Mouse (Mus musculus) ES-Bruce4 (cell line): Measurements from ENCODE around the gene Nynrin. TPM values are rescaled to one million over a fixed set of nuclear protein-coding genes. Genes with fewer than 3 reads are reported as not detected.

ENCODE experiments used
- H3K27ac ChIP-seq: 2 replicates; pipeline ENCODE4 v1.5.1; 2012; ENCODE audit warnings: low read length, inconsistent platforms; ENCODE audit not compliant: insufficient read depth
- H3K27me3 ChIP-seq: 2 replicates; pipeline ENCODE4 v1.6.1; 2012; ENCODE audit warnings: mild to moderate bottlenecking, low read length, inconsistent platforms; ENCODE audit not compliant: control insufficient read depth, poor library complexity, insufficient read depth, severe bottlenecking
- H3K36me3 ChIP-seq: 2 replicates; pipeline ENCODE4 v1.6.1; 2012; ENCODE audit warnings: inconsistent platforms, mild to moderate bottlenecking, low read length, moderate library complexity; ENCODE audit not compliant: control insufficient read depth, poor library complexity, insufficient read depth, severe bottlenecking
- H3K4me1 ChIP-seq: one replicate; pipeline ENCODE4 v1.8.1; 2011; ENCODE audit warnings: low read length; ENCODE audit not compliant: control insufficient read depth, insufficient read depth
- H3K4me3 ChIP-seq: 2 replicates; pipeline ENCODE4 v1.5.1; 2011; ENCODE audit warnings: low read depth, mild to moderate bottlenecking, low read length
- H3K9ac ChIP-seq: 2 replicates; pipeline ENCODE4 v1.6.1; 2012; ENCODE audit warnings: low read depth, mild to moderate bottlenecking, inconsistent platforms; ENCODE audit not compliant: poor library complexity, severe bottlenecking
- H3K9me3 ChIP-seq: replicated peaks from 2 replicates; pipeline ENCODE4 v1.6.1; 2012; ENCODE audit warnings: mild to moderate bottlenecking, low read length, inconsistent platforms; ENCODE audit not compliant: control insufficient read depth, poor library complexity, insufficient read depth, severe bottlenecking
- CTCF ChIP-seq: IDR thresholded peaks from one replicate; pipeline ENCODE4 v1.8.1; 2011; ENCODE audit warnings: low read depth, low read length
- EP300 ChIP-seq: IDR thresholded peaks from 2 replicates; pipeline ENCODE4 v1.6.1; 2011; ENCODE audit warnings: low read depth, low read length; ENCODE audit not compliant: insufficient read depth
- POLR2A ChIP-seq: IDR thresholded peaks from one replicate; pipeline ENCODE4 v1.8.1; 2011; ENCODE audit warnings: low read length; ENCODE audit not compliant: insufficient read depth
- polyA plus RNA-seq: library from polyadenylated mRNA; stranded (reverse); fragments of >200 nt; gene quantifications from 2 replicates; pipeline ENCODE4 v1.2.4, GENCODE M21; 2011; ENCODE audit warnings: low read depth; ENCODE audit not compliant: missing spikeins, insufficient read depth, insufficient read length

The Nynrin gene
- polyA plus RNA-seq, 1 experiment, result 24.6 TPM

DNA sequence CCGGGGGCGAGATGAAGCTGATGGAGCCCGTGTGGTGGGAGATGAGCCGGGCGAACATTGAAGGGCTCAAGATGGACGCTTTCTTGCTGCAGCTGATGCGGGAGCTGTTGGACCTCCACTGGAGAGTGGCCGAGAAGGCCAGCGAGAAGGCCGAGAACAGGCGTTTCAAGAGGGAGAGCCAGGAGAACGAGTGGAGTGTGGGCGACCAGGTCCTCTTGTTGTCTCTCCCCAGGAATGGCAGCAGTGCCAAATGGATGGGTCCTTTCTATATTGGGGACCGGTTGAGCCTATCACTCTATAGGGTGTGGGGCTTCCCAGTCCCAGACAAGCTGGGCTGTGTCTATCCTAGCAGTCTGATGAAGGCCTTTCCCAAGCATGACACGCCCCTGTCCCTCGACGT lies 18.7 kb downstream of the Nynrin start:
- no peak overlapping the region for H3K27ac ChIP-seq
- TF ChIP-seq CTCF (no peak), POLR2A (no peak), EP300 (no peak)
- no peak overlapping the region for H3K9ac ChIP-seq
- peaks cover 12% of the 10 kb centered on the region for H3K36me3 ChIP-seq
- H3K4me3 ChIP-seq, result no peak overlapping the region
- H3K4me1 ChIP-seq, result peaks cover 5% of the 10 kb centered on the region
- no peaks in the 10 kb centered on the region for H3K27me3 ChIP-seq
- H3K9me3 ChIP-seq, result no peaks in the 10 kb centered on the region

DNA sequence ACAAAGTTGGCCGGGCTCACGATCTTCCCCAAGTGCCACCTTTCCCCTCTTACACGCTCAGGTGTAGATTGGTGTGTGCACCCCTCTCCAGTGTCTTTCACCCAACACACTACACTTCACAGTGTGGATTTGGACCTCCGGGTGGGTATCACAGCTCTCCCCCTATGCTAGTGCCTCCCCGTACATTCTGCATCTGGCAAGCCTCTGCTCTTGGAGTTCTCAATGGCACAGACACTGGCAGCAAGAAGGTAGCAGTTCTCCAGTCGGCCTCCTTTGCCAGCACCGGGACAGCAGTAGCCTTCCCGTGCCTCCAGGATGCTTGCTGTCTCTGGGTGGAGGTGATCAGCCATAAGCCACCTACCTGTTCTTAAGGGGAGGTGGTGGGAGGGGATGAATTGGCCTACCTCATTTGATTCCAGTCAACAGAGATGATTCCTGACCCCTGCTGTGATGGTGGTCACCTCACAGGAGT lies 19.5 kb downstream of the Nynrin start:
- Histone ChIP-seq H3K27me3 (no peaks in the 10 kb centered on the region), H3K36me3 (peaks cover 12% of the 10 kb centered on the region), H3K4me1 (peaks cover 3% of the 10 kb centered on the region), H3K9ac (no peak overlapping the region), H3K27ac (no peak overlapping the region), H3K4me3 (no peak overlapping the region), H3K9me3 (no peaks in the 10 kb centered on the region)
- TF ChIP-seq POLR2A (no peak), EP300 (no peak), CTCF (no peak)

DNA sequence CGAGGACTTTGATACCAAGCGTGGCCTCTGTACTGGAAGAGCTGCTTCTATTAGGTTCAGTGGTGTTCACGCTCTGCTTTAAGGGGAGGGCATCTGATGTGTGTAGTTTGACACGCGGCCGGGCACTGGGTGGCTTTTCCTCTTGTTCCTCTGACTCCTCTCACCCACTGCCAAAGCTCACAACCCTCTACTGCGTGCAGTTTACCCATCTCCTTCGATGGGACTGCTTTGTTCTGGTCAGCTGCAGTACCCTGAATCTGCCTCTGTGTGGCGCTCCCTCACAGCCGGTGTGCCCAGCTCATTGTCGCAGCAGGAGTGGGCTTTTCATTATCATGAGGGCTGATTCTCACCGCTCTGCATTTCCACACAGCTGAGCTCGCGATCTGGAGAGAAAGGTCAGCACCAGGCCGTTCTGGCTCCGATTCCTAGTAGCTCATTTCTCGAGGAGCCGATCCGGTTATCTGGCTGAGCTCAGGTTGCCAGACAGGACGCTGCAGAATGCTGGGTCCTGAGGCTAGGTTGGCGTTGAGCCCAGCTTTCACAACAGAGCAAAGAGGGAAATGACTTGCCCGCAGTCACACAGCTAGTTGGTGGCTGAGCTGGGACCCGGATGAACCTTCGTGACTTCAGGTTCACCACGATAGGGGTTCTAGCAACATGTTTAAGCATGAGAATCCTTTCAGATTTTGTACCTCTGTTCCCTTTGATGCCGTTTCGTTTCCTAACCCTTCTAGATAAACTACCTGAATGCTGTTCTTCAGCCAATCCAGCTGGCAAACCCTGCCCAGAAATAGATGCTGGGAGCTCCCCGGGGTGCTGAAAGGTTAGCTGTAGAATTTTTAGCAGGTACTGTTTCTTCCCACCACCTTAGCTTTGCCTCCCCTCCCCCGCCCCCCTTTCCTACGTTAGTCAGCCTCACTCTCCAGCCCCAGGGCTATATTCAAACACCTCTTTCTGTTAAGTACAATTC lies 20.2 kb downstream of the Nynrin start:
- no peak overlapping the region for H3K9ac ChIP-seq
- H3K36me3 ChIP-seq, result peaks cover 10% of the 10 kb centered on the region
- no peaks in the 10 kb centered on the region for H3K9me3 ChIP-seq
- peak overlapping the region; percentile 32 for H3K4me3 ChIP-seq
- TF ChIP-seq CTCF (peak; percentile 97), EP300 (no peak)
- no peaks in the 10 kb centered on the region for H3K27me3 ChIP-seq
- H3K27ac ChIP-seq, result 0 out of 2 replicates have a peak overlapping the region, but pooled peaks have one; percentile 1
- peaks cover 3% of the 10 kb centered on the region for H3K4me1 ChIP-seq

DNA sequence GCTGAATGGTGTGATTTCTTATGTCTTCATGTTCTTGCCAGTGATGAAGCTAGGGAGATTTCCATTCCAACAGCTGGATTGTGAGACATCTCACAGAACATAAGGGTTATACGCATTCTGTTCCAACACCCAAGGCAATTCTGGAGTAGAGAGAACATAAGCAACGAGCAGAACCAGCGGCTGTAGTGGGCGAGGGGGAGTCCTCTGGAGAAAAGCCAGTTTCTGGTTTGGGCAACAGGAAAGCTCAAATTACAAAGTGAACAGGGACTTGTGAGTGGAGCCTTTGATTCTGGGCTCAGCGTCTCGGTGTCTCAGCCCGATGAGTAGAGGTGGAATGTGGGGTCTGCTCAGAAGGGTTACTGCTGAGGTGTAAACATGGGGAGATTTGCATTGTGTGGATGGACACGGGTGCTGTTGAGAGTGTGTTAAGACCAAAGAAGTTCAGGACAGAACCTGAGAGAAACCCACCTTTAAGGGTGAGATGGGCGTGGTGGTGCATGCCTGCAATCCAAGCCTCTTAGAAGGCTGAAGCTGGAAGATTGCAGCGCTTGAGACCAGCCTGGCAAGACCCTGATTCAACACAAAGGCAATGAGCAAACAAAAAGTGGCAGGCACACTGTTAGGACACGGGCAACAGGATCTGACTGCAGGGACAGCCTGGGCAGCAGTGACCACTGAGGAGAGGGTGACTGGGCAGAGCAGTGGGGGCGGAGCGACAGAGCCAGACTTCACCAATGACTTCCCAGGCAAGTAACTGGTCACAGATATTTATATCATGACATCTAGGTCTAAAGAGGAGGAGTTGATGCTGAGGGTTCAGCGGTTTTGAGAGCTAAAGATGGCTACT lies 23.9 kb downstream of the Nynrin start:
- Histone ChIP-seq H3K9me3 (no peaks in the 10 kb centered on the region), H3K27ac (no peak overlapping the region), H3K4me1 (peaks cover 8% of the 10 kb centered on the region), H3K27me3 (no peaks in the 10 kb centered on the region), H3K4me3 (no peak overlapping the region), H3K9ac (no peak overlapping the region), H3K36me3 (no peaks in the 10 kb centered on the region)
- TF ChIP-seq CTCF (no peak), EP300 (no peak), POLR2A (no peak)

DNA sequence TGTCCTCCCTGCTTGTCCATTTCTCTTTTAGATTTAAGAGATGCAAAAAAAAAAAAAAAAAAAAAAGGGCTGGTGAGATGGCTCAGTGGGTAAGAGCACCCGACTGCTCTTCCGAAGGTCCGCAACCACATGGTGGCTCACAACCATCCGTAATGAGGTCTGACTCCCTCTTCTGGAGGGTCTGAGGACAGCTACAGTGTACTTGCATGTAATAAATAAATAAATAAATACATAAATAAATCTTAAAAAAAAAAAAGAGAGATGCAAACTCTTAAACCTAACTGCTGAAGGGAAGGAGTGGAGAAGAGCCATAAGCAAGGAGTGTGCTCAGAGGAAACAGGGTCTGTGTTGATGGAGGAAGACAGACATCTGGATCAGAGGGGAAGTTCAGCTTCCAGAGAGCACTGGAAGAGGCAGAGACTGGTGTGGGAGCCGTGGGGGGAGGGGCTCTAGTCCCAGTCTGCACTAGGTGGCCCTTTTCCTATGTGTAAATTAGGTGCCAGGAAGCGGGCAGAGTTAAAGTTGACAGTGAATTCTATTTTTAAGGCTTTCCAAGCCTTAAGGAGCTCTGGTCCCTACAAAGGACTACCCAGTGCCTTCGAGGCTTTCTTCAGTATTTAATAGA lies 24.6 kb downstream of the Nynrin start:
- TF ChIP-seq CTCF (peak; percentile 27), POLR2A (no peak), EP300 (no peak)
- no peak overlapping the region for H3K9ac ChIP-seq
- H3K27me3 ChIP-seq, result no peaks in the 10 kb centered on the region
- H3K36me3 ChIP-seq, result no peaks in the 10 kb centered on the region
- peaks cover 14% of the 10 kb centered on the region for H3K4me1 ChIP-seq
- no peak overlapping the region for H3K4me3 ChIP-seq
- no peaks in the 10 kb centered on the region for H3K9me3 ChIP-seq
- H3K27ac ChIP-seq, result no peak overlapping the region
